Mouse (Mus musculus) WW6 (cell line): ENCODE results near the gene Olfr889.
"Not testable (repeated sequence)": the region's sequence is repeated elsewhere in the genome, so short reads cannot be mapped to it uniquely, and the experiment has no call there.

ENCODE experiments used
- DNase-seq: peaks from one replicate; pipeline ENCODE4 v3.0.0-alpha.2; 2013; ENCODE audit warnings: low read depth, low spot score

Gene Olfr889

GRCm38 (mm10) chr9:38114898-38115297 lies at the start of gene Olfr889:
Gene Olfr889 (plus strand): TSS chr9:38115198.
- no peak for DNase-seq

GRCm38 (mm10) chr9:38083772-38084171 lies 31.2 kb upstream of the Olfr889 start, which contains the start of gene Olfr887:
Gene Olfr887 (plus strand): TSS chr9:38084072.
- no peak for DNase-seq

DNA sequence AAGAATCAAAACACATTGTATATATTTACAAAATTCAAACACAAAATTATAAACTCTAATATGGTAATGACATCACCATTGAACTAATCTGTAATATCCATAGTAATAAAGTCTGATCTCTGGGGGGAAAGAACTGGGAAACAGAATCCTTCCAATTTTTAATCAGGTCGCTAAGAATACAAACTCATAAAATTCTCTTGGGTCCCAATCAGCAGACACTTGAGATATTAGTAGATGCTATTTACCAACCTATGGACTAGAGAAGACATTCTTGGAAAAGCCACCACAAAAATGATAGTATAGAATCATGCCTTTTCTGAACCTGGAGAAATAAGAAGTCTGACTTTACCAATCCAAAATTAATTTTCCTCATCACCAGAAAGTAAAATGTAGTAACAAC lies 7.2 kb upstream of the Olfr889 start, which contains the start of gene Olfr888:
TSS of gene Olfr888 (plus strand) at position 301 of the 400 bp plus-strand sequence.
- no peak for DNase-seq

DNA sequence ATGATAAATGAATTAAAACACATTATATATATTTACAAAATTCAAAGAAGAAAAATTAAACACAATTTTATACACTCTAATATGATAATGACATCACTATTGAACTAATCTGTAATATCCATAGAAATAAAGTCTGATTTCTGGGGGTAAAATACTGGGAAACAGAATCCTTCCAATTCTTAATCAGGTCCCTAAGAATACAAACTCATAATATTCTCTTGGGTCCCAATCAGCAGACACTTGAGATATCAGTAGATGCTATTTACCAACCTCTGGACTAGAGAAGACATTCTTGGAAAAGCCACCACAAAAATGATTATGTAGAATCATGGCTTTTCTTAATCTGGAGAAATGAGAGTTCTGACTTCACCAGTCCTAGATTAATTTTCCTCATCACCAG lies 27.2 kb downstream of the Olfr889 start, which contains the start of gene Olfr890:
TSS of gene Olfr890 (plus strand) at position 301 of the 400 bp plus-strand sequence.
- DNase-seq: no peak

DNA sequence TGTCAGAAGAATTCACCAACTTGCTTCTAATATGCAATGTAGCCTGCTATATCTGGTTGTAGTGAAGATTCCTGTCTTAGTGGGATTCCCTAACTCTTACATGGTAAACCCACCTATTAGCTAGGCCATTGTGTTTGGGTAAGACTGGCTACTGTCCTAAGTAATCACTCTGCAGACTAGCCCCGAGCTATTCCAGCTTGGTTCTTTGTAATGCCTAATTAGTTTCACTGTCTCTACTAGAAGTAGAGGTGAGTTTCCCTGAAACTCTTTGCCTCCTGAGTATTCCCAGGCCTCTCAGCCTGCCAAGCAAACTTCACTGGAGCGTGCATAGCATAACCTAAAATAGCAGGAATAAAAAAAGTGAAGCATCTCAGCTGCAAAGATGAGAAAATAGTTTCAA lies 53.3 kb downstream of the Olfr889 start:
- DNase-seq: not testable (repeated sequence)
